Mouse (Mus musculus): ENCODE results near the gene Fbxw4.

DNA sequence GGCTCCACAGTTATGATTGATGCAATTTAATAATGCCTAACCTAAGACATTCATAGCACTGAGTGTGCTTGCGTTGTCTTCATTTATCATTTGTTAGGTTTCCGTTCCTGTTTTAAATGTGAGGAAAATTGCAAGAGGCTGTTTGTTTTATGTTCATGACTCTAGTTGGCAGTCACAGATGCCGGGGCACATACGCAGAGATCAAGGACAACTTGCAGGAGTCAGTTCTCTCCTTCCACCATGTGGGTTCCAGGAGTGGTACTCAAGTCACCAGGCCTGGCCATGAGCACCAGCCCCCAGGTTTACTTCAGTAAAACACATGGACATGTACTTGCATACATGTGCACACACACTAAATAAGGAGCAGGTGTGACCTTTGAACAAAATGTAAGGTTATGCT, 8.9 kb upstream of the Fbxw4 start:
- no peak for TF ChIP-seq CTCF (IDR thresholded peaks at IDR 0.05)
- no peak for TF ChIP-seq POLR2A (IDR thresholded peaks at IDR 0.05; ENCODE audit: insufficient read depth, low read depth, low read length)
- TF ChIP-seq EP300 (IDR thresholded peaks at IDR 0.05; ENCODE audit: insufficient read depth, low read depth, low read length), result no peak

Measured in heart, adult 2 months (tissue).